Mouse (Mus musculus): ENCODE results near the gene Nabp2.

GRCm38 (mm10) chr10:128413076-128413475, 1.8 kb upstream of the Nabp2 start:
- no peak for TF ChIP-seq POLR2A (IDR thresholded peaks at IDR 0.05; ENCODE audit: low read depth, low read length)
- no peak for TF ChIP-seq CTCF (IDR thresholded peaks at IDR 0.05; ENCODE audit: extremely low read depth, insufficient read length, insufficient replicate concordance, low read depth, low read length)
